Mouse (Mus musculus) monocyte, adult 2 months (primary cell): ENCODE data around the gene 5430419D17Rik.

ENCODE experiments used
- DNase-seq, 2 experiments: peaks; one replicate each; pipeline ENCODE4 v3.0.0; 2022; ENCODE audit warnings: low spot score in 2 of 2, low read depth in 1 of 2

Gene 5430419D17Rik

GRCm38 (mm10) chr7:131174121-131174520, at the start of gene 5430419D17Rik:
5430419D17Rik (plus strand) TSS chr7:131174402.
- DNase-seq = no peak

- no peak for DNase-seq
Measured at GRCm38 (mm10) chr7:131130021-131130420, 44.2 kb upstream of the 5430419D17Rik start.

GRCm38 (mm10) chr7:131133181-131133580, 41.0 kb upstream of the 5430419D17Rik start:
- DNase-seq = no peak

- no peak for DNase-seq
Measured at GRCm38 (mm10) chr7:131146214-131146613, 28.0 kb upstream of the 5430419D17Rik start, which contains the start of gene 4933402N03Rik. 4933402N03Rik (minus strand) TSS chr7:131146314.

- DNase-seq = no peak
Measured at GRCm38 (mm10) chr7:131150179-131150578, 24.0 kb upstream of the 5430419D17Rik start.

GRCm38 (mm10) chr7:131153044-131153443, 21.2 kb upstream of the 5430419D17Rik start:
- no peak for DNase-seq

- no peak for DNase-seq
Measured at GRCm38 (mm10) chr7:131162251-131162650, 12.0 kb upstream of the 5430419D17Rik start.

- DNase-seq = no peak
Measured at GRCm38 (mm10) chr7:131167771-131168170, 6.4 kb upstream of the 5430419D17Rik start.

- DNase-seq = no peak
Measured at GRCm38 (mm10) chr7:131169099-131169498, 5.1 kb upstream of the 5430419D17Rik start.

GRCm38 (mm10) chr7:131182685-131183084, 8.5 kb downstream of the 5430419D17Rik start:
- DNase-seq = no peak

GRCm38 (mm10) chr7:131184339-131184738, 10.1 kb downstream of the 5430419D17Rik start:
- DNase-seq = no peak

GRCm38 (mm10) chr7:131187047-131187446, 12.8 kb downstream of the 5430419D17Rik start:
- no peak for DNase-seq

- no peak for DNase-seq
Measured at GRCm38 (mm10) chr7:131187996-131188395, 13.8 kb downstream of the 5430419D17Rik start.

- no peak for DNase-seq
Measured at GRCm38 (mm10) chr7:131223086-131223485, 48.9 kb downstream of the 5430419D17Rik start.

GRCm38 (mm10) chr7:131236091-131236490, 61.9 kb downstream of the 5430419D17Rik start:
- DNase-seq = no peak

- no peak for DNase-seq
Measured at GRCm38 (mm10) chr7:131244993-131245392, 70.8 kb downstream of the 5430419D17Rik start.

GRCm38 (mm10) chr7:131256841-131257240, 82.6 kb downstream of the 5430419D17Rik start:
- no peak for DNase-seq

GRCm38 (mm10) chr7:131257309-131257708, 83.1 kb downstream of the 5430419D17Rik start:
- no peak for DNase-seq

- DNase-seq = no peak
Measured at GRCm38 (mm10) chr7:131260946-131261345, 86.7 kb downstream of the 5430419D17Rik start.

- no peak for DNase-seq
Measured at GRCm38 (mm10) chr7:131264251-131264650, 90.0 kb downstream of the 5430419D17Rik start.

- no peak for DNase-seq
Measured at GRCm38 (mm10) chr7:131265851-131266250, 91.6 kb downstream of the 5430419D17Rik start.

- no peak for DNase-seq
Measured at GRCm38 (mm10) chr7:131297151-131297550, 122.9 kb downstream of the 5430419D17Rik start.

- DNase-seq = no peak
Measured at GRCm38 (mm10) chr7:131303340-131303739, 129.1 kb downstream of the 5430419D17Rik start.

- no peak for DNase-seq
Measured at GRCm38 (mm10) chr7:131306733-131307132, 132.5 kb downstream of the 5430419D17Rik start.
